Mouse (Mus musculus): ENCODE results near the gene Rph3al.

DNA sequence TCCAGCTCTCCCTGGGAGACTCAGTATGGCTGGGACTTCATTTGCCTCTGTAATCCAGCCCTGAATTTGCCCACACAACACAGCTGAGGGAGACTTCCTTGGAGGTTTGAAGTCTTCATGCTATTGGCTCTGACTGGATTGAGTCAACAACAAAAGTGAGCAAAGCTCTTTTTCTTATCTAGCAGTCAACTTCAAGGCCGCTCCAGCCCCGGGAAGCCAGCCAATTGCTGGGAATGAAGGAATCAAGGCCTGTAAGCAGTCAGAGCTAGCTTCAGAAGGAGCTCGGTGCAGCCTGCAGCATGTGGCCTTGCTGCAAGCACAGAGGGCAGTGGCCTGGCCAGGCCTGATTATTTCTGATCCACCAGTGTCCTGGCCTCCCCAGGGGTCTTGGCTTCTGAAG, 126.3 kb downstream of the Rph3al start:
- TF ChIP-seq GATA1 (IDR thresholded peaks at IDR 0.05; ENCODE audit: low read length) = no peak
- no peak for TF ChIP-seq TAL1 (IDR thresholded peaks at IDR 0.05; ENCODE audit: low read length)
